Mouse (Mus musculus): ENCODE measurements around the gene Slc25a35. TPM values are rescaled to one million over a fixed set of nuclear protein-coding genes. Genes with fewer than 3 reads are reported as not detected.

Slc25a35 gene
- polyA plus RNA-seq, 1 experiment from 2014 or later = 3.4 TPM

DNA sequence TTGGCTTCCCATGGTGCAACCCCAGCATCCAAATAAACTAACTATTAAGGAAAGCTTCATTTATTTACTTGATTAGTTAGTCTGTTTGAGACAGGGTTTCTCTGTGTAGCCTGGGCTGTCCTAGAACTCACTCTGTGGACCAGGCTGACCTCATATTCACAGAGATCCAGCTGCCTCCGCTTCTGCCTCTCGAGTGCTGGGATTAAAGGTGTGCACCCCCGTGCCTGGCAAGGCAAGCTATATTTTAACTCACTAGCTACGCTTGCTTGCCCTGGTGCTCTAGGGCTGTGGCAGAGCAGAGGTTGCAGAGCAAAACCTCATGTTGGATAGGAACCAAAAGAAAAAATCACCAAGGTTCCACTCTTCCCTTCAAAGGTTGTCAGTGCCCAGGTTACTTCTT lies 27.4 kb upstream of the Slc25a35 start:
- no peak for ATAC-seq (ENCODE audit: low read depth)
- peak overlapping the region; percentile 65 for H3K9ac ChIP-seq (ENCODE audit: low read depth, low read length)
- H3K4me3 ChIP-seq (ENCODE audit: low read depth, low read length) = peak overlapping the region; percentile 45
- H3K27me3 ChIP-seq (replicated peaks; ENCODE audit: control insufficient read depth, insufficient read depth, low read length) = no peaks in the 10 kb centered on the region
- DNase-seq (ENCODE audit: low spot score) = no peak
- 0 out of 2 replicates have a peak overlapping the region, but pooled peaks have one; percentile 61 for H3K27ac ChIP-seq (replicated peaks; ENCODE audit: low read depth, low read length)
- H3K36me3 ChIP-seq (ENCODE audit: control insufficient read depth, insufficient read depth, low read length) = no peaks in the 10 kb centered on the region
- WGBS = 54% methylated on average over 4 of the region's 4 CpGs
- H3K4me1 ChIP-seq (ENCODE audit: control insufficient read depth, insufficient read depth, low read length) = peaks cover 5% of the 10 kb centered on the region; the same call in 1 of the 2 replicates
- no peaks in the 10 kb centered on the region for H3K9me3 ChIP-seq (ENCODE audit: control insufficient read depth, low read length)
- H3K4me2 ChIP-seq (ENCODE audit: low read depth, low read length) = peak overlapping the region; percentile 59

DNA sequence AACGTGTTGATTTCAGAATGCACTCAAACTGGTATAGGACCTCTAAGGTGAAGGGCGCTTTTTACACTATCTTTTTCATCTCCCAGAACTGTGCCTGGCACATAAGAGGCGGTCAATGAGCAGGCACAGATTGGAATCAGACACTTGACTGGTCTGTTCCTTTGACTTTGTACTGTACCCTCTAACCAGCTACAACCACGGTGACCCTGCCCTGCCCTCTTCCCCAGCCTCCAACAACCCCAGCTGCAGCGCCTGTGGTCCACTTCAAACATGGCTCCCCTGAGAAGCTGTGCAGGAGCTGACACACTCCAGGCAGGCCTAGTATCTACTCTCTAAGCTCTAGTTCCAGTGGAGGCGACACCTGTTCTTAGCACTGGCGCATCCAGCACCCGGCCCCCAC lies 25.2 kb upstream of the Slc25a35 start:
- H3K27ac ChIP-seq (replicated peaks; ENCODE audit: low read depth, low read length) = no peak overlapping the region
- peaks cover 9% of the 10 kb centered on the region; the same call in 1 of the 2 replicates for H3K4me1 ChIP-seq (ENCODE audit: control insufficient read depth, insufficient read depth, low read length)
- no peaks in the 10 kb centered on the region for H3K9me3 ChIP-seq (ENCODE audit: control insufficient read depth, low read length)
- 84% methylated on average over 8 of the region's 8 CpGs for WGBS
- ATAC-seq (ENCODE audit: low read depth) (no peak), DNase-seq (ENCODE audit: low spot score) (no peak)
- H3K36me3 ChIP-seq (ENCODE audit: control insufficient read depth, insufficient read depth, low read length) = no peaks in the 10 kb centered on the region
- no peaks in the 10 kb centered on the region; the same call in 1 of the 2 replicates for H3K27me3 ChIP-seq (replicated peaks; ENCODE audit: control insufficient read depth, insufficient read depth, low read length)
- no peak overlapping the region for H3K4me2 ChIP-seq (ENCODE audit: low read depth, low read length)
- no peak overlapping the region for H3K9ac ChIP-seq (ENCODE audit: low read depth, low read length)
- H3K4me3 ChIP-seq (ENCODE audit: low read depth, low read length) = no peak overlapping the region

DNA sequence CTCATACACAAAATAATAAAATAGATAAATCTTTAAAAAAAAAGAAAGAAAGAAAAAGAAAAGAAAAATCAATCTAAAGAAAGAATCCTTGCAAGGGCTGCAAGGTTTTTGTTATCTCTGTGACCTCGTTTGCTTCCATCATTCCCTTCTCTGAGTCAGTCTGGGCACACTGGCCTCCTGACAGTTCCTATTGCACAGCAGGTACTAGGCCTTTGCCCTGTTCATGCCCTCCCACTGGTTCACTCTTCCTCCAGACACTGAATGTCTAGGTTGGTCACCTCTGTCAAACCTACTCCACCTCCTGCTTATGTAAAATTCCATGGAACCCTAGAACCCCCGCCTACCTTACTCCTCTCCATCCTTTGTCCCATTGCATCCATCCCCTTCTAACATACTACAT lies 22.7 kb upstream of the Slc25a35 start:
- H3K9ac ChIP-seq (ENCODE audit: low read depth, low read length) = no peak overlapping the region
- WGBS = 85% methylated on average over 2 of the region's 2 CpGs
- no peak overlapping the region for H3K4me2 ChIP-seq (ENCODE audit: low read depth, low read length)
- no peak overlapping the region for H3K27ac ChIP-seq (replicated peaks; ENCODE audit: low read depth, low read length)
- no peaks in the 10 kb centered on the region for H3K36me3 ChIP-seq (ENCODE audit: control insufficient read depth, insufficient read depth, low read length)
- ATAC-seq (ENCODE audit: low read depth) (no peak), DNase-seq (ENCODE audit: low spot score) (no peak)
- no peak overlapping the region for H3K4me3 ChIP-seq (ENCODE audit: low read depth, low read length)
- H3K27me3 ChIP-seq (replicated peaks; ENCODE audit: control insufficient read depth, insufficient read depth, low read length) = no peaks in the 10 kb centered on the region; the same call in 1 of the 2 replicates
- H3K4me1 ChIP-seq (ENCODE audit: control insufficient read depth, insufficient read depth, low read length) = peaks cover 8% of the 10 kb centered on the region; the same call in 1 of the 2 replicates
- H3K9me3 ChIP-seq (ENCODE audit: control insufficient read depth, low read length) = no peaks in the 10 kb centered on the region

DNA sequence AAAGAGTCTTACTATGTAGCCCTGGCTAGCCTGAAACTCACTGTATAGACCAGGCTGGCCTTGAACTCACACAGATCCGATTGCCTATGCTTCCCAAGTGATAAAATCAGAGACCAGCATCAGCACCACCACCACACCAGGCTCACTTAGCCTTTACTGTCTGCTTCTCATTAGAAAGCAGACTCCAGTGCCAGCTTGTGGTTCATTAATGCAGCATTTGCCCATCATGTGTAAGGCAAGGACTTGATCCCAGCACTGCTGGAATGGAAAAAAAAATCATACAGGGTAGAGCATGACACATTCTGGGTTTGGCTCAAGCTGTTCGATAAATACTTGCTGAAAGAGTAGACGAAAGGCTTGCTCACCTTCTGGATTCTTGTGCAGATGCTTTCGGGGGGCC lies 21.9 kb upstream of the Slc25a35 start:
- WGBS = 74% methylated on average over 4 of the region's 4 CpGs
- Histone ChIP-seq H3K4me1 (ENCODE audit: control insufficient read depth, insufficient read depth, low read length) (peaks cover 4% of the 10 kb centered on the region; the same call in 1 of the 2 replicates), H3K27ac (replicated peaks; ENCODE audit: low read depth, low read length) (no peak overlapping the region), H3K36me3 (ENCODE audit: control insufficient read depth, insufficient read depth, low read length) (no peaks in the 10 kb centered on the region), H3K4me2 (ENCODE audit: low read depth, low read length) (no peak overlapping the region), H3K4me3 (ENCODE audit: low read depth, low read length) (no peak overlapping the region), H3K27me3 (replicated peaks; ENCODE audit: control insufficient read depth, insufficient read depth, low read length) (no peaks in the 10 kb centered on the region; the same call in 1 of the 2 replicates), H3K9ac (ENCODE audit: low read depth, low read length) (no peak overlapping the region), H3K9me3 (ENCODE audit: control insufficient read depth, low read length) (no peaks in the 10 kb centered on the region)
- DNase-seq (ENCODE audit: low spot score) = no peak
- ATAC-seq (ENCODE audit: low read depth) = no peak

DNA sequence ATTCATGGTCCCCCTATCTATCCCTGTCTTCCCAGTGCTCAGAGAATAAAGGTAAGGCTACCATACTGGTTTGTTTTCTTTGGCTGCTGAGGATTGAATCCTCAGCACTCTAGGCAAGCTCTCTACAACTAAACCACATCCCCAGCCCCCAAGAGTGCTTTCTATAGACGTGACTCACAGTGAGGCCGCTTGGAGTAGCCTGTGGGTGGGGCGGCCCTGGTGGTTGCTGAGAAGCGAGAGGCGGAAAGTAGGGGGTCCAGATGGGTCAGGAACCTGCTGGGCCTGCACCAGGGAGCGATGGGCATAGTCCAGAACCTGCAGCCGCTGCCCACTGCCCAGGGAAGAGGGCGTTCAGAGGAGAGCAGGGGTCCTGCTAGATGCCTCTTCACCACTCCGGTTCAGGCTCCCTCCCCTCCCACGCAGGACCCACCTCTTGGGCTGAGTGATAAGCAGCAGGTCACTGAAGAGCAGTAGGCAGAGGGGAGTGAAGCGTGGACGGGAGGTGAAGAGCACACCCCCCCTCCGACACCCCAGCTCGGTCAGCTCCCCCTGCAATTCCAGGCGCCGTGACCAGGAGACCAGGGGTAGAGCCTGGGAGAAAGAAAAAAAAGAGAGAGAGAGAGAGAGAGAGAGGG lies 21.0 kb upstream of the Slc25a35 start:
- peak; percentile 20; the same call in 1 of the 2 replicates for ATAC-seq (ENCODE audit: low read depth)
- 22% methylated on average over 12 of the region's 16 CpGs for whole genome bisulfite sequencing

DNA sequence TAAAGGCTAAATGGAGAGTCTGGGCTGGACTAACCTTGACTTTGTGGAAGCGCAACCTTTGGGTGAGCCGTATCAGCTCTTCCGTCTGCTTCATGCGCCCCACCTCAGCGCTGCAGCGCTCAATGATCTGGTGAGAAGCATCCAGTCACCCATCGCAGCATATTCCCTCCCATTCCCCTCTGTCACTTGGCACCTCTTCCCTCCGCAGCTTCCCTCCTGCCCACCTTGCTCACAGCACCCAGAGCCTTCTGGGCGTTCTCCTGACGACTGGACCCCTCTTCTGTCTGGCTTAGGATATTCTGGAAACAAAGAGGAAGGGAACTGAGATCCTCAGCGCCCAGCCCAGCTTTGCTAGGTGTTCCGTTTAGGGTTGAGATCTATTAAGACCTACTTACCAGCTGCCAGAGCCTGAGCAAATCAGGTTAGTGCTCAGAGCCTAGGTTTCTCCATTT lies 20.4 kb upstream of the Slc25a35 start:
- WGBS = 8% methylated on average over 9 of the region's 12 CpGs
- H3K4me1 ChIP-seq (ENCODE audit: control insufficient read depth, insufficient read depth, low read length) = peaks cover 4% of the 10 kb centered on the region; the same call in 1 of the 2 replicates
- peak overlapping the region; percentile 6; the same call in 1 of the 2 replicates for H3K4me3 ChIP-seq (ENCODE audit: low read depth, low read length)
- DNase-seq (ENCODE audit: low spot score) (no peak), ATAC-seq (ENCODE audit: low read depth) (peak; percentile 37; the same call in 1 of the 2 replicates)
- H3K4me2 ChIP-seq (ENCODE audit: low read depth, low read length) = peak overlapping the region; percentile 13; the same call in 1 of the 2 replicates
- no peaks in the 10 kb centered on the region for H3K36me3 ChIP-seq (ENCODE audit: control insufficient read depth, insufficient read depth, low read length)
- no peaks in the 10 kb centered on the region; the same call in 1 of the 2 replicates for H3K27me3 ChIP-seq (replicated peaks; ENCODE audit: control insufficient read depth, insufficient read depth, low read length)
- no peak overlapping the region for H3K9ac ChIP-seq (ENCODE audit: low read depth, low read length)
- H3K9me3 ChIP-seq (ENCODE audit: control insufficient read depth, low read length) = no peaks in the 10 kb centered on the region
- H3K27ac ChIP-seq (replicated peaks; ENCODE audit: low read depth, low read length) = no peak overlapping the region

More for the DNA sequence above, 21.0 kb upstream of the Slc25a35 start:
- Histone ChIP-seq H3K27ac (replicated peaks; ENCODE audit: low read depth, low read length) (no peak overlapping the region), H3K9me3 (ENCODE audit: control insufficient read depth, low read length) (no peaks in the 10 kb centered on the region), H3K4me2 (ENCODE audit: low read depth, low read length) (peak overlapping the region; percentile 40), H3K9ac (ENCODE audit: low read depth, low read length) (peak overlapping the region; percentile 48; the same call in 1 of the 2 replicates), H3K4me1 (ENCODE audit: control insufficient read depth, insufficient read depth, low read length) (peaks cover 4% of the 10 kb centered on the region; the same call in 1 of the 2 replicates), H3K27me3 (replicated peaks; ENCODE audit: control insufficient read depth, insufficient read depth, low read length) (no peaks in the 10 kb centered on the region; the same call in 1 of the 2 replicates), H3K36me3 (ENCODE audit: control insufficient read depth, insufficient read depth, low read length) (no peaks in the 10 kb centered on the region), H3K4me3 (ENCODE audit: low read depth, low read length) (peak overlapping the region; percentile 6; the same call in 1 of the 2 replicates)
- peak; percentile 43 for DNase-seq (ENCODE audit: low spot score)

DNA sequence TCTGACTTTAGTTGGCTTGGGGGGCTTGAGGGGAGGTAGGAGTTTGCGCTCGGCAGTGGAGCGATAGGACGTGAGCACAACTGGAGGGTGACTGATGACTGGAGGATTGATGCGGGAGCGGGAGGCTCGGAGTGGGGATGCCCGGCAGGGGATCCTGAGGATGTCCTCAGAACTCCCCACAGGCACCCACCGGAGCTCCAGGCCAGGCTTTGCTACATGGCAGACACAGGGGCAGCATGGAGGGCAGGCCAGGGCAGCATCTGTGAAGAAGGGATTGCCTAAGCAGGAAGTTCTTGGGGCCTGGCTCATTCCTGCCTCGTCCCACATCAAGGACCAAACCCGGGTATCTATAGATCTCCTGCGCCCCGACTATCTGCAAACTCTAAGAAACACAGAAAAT lies 14.0 kb upstream of the Slc25a35 start:
- no peaks in the 10 kb centered on the region for H3K9me3 ChIP-seq (ENCODE audit: control insufficient read depth, low read length)
- no peak for ATAC-seq (ENCODE audit: low read depth)
- peak overlapping the region; percentile 38 for H3K4me3 ChIP-seq (ENCODE audit: low read depth, low read length)
- peaks cover 17% of the 10 kb centered on the region for H3K27me3 ChIP-seq (replicated peaks; ENCODE audit: control insufficient read depth, insufficient read depth, low read length)
- H3K36me3 ChIP-seq (ENCODE audit: control insufficient read depth, insufficient read depth, low read length) = no peaks in the 10 kb centered on the region
- no peaks in the 10 kb centered on the region; the same call in 1 of the 2 replicates for H3K4me1 ChIP-seq (ENCODE audit: control insufficient read depth, insufficient read depth, low read length)
- 16% methylated on average over 13 of the region's 13 CpGs for WGBS
- no peak overlapping the region for H3K9ac ChIP-seq (ENCODE audit: low read depth, low read length)
- no peak overlapping the region for H3K27ac ChIP-seq (replicated peaks; ENCODE audit: low read depth, low read length)
- H3K4me2 ChIP-seq (ENCODE audit: low read depth, low read length) = peak overlapping the region; percentile 52
- no peak for DNase-seq (ENCODE audit: low spot score)

DNA sequence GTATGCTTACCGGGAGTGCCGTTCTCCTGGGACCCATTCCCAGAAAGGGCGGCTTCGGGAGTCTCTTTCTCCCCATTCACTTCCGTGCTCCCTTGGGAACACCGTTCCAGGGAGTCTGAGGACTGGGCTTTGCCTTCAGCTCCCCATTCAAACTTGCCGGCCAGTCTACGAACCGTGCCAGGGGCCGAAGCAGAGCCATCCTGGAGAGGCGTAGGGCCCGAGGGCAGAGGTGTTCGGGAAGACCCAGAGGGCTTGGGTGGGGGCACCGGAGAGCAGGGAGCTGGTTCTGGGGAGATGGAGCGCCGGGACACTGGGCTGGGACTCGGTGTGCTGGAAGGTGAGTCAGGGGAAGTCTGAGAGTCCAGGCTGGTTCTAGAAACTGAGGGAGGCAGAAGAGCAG lies 13.5 kb upstream of the Slc25a35 start:
- H3K27ac ChIP-seq (replicated peaks; ENCODE audit: low read depth, low read length) = no peak overlapping the region
- peak overlapping the region; percentile 38 for H3K4me3 ChIP-seq (ENCODE audit: low read depth, low read length)
- H3K4me2 ChIP-seq (ENCODE audit: low read depth, low read length) = peak overlapping the region; percentile 52
- 6% methylated on average over 17 of the region's 17 CpGs for WGBS
- DNase-seq (ENCODE audit: low spot score) (no peak), ATAC-seq (ENCODE audit: low read depth) (no peak)
- H3K36me3 ChIP-seq (ENCODE audit: control insufficient read depth, insufficient read depth, low read length) = no peaks in the 10 kb centered on the region
- peak overlapping the region; percentile 60 for H3K9ac ChIP-seq (ENCODE audit: low read depth, low read length)
- peaks cover 17% of the 10 kb centered on the region for H3K27me3 ChIP-seq (replicated peaks; ENCODE audit: control insufficient read depth, insufficient read depth, low read length)
- no peaks in the 10 kb centered on the region for H3K9me3 ChIP-seq (ENCODE audit: control insufficient read depth, low read length)
- H3K4me1 ChIP-seq (ENCODE audit: control insufficient read depth, insufficient read depth, low read length) = no peaks in the 10 kb centered on the region; the same call in 1 of the 2 replicates
